Comparison of ENCODE assay signal across 24 mouse cellular contexts in the genomic region with DNA sequence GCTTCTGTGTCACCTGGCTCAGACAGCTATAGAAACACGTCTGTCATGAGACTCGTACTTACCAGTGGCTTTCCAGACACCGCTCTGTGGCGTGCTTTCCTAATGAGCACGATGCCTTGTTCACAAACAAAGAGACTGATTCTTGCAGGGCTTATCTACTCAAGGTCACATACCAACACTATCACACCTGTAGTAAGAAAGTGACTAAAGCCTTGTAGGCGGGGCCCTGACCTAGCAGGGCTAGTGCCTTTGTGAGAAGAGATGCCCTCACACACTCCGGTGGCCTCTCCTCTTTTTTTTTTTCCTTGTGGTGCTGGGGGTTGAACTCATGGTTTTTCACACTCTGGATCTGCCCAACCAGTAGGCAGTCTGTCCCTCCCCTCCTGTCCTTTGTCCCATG. TPM values are rescaled to one million over a fixed set of nuclear protein-coding genes. Genes with fewer than 3 reads are reported as not detected.
DNase-seq lines count a peak whose midpoint lies in the region; ATAC-seq and TF ChIP-seq lines count a peak whose summit lies in the region.
"Had no signal": no experiment of that assay in that cellular context is flagged by ENCODE, and none has a peak within 500 bp of the region (broad histone marks: within the 10 kb centered on the region; RNA-seq: fewer than 3 reads in every experiment).

No protein-coding gene starts in this region.

- H3K36me3 ChIP-seq in forebrain, embryonic 11.5 days (ENCODE audit: control insufficient read depth, insufficient read depth, low read length), result no peaks in the 10 kb centered on the region
- no peaks in the 10 kb centered on the region for H3K36me3 ChIP-seq in forebrain, embryonic 14.5 days (ENCODE audit: control insufficient read depth, insufficient read depth, low read length)
- no peaks in the 10 kb centered on the region for H3K36me3 ChIP-seq in intestine, embryonic 15.5 days
- H3K36me3 ChIP-seq in stomach, embryonic 14.5 days (ENCODE audit: control insufficient read depth, insufficient read depth, low read length), result no peaks in the 10 kb centered on the region
- no peaks in the 10 kb centered on the region for H3K36me3 ChIP-seq in stomach, postnatal 0 days (ENCODE audit: control insufficient read depth, insufficient read depth, low read length)
- H3K36me3 ChIP-seq in heart, adult 2 months (ENCODE audit: control insufficient read depth, insufficient read depth, low read length), result no peaks in the 10 kb centered on the region
- H3K36me3 ChIP-seq: embryonic facial prominence, embryonic 10.5 days; embryonic facial prominence, embryonic 13.5 days; hindbrain, embryonic 12.5 days; hindbrain, embryonic 15.5 days had no signal

- no peak for TF ChIP-seq CTCF in stomach, postnatal 0 days (IDR thresholded peaks at IDR 0.05; ENCODE audit: low read depth)
- TF ChIP-seq CTCF in heart, adult 2 months (IDR thresholded peaks at IDR 0.05), result no peak

- ATAC-seq in forebrain, embryonic 11.5 days (replicated peaks; ENCODE audit: low FRiP score), result no peak
- no peak for ATAC-seq in forebrain, embryonic 14.5 days
- ATAC-seq in intestine, embryonic 15.5 days, result peak; percentile 75
- peak; percentile 54; the same call in 1 of the 2 replicates for ATAC-seq in stomach, embryonic 14.5 days (ENCODE audit: insufficient number of reproducible peaks, insufficient read depth, low FRiP score, low read depth)
- peak; percentile 75 for ATAC-seq in stomach, postnatal 0 days (ENCODE audit: low FRiP score, low TSS enrichment)
- ATAC-seq: forebrain, embryonic 13.5 days; forebrain, postnatal 0 days had no signal

- intact Hi-C loops in heart, adult 2 months (cut with DNase I), result no loop called here

- no peaks in the 10 kb centered on the region for H3K9me3 ChIP-seq in forebrain, embryonic 11.5 days (ENCODE audit: control insufficient read depth, low read length)
- H3K9me3 ChIP-seq in forebrain, embryonic 14.5 days (replicated peaks; ENCODE audit: control insufficient read depth, low read length), result no peaks in the 10 kb centered on the region
- H3K9me3 ChIP-seq in intestine, embryonic 15.5 days, result no peaks in the 10 kb centered on the region
- H3K9me3 ChIP-seq in stomach, embryonic 14.5 days (ENCODE audit: control insufficient read depth, low read depth, low read length), result no peaks in the 10 kb centered on the region
- no peaks in the 10 kb centered on the region for H3K9me3 ChIP-seq in stomach, postnatal 0 days (ENCODE audit: control insufficient read depth, low read length)
- H3K9me3 ChIP-seq: embryonic facial prominence, embryonic 10.5 days; embryonic facial prominence, embryonic 13.5 days; forebrain, embryonic 13.5 days; hindbrain, embryonic 12.5 days; hindbrain, embryonic 15.5 days had no signal

- no peak overlapping the region for H3K4me2 ChIP-seq in forebrain, embryonic 11.5 days (ENCODE audit: low read depth, low read length, severe bottlenecking)
- H3K4me2 ChIP-seq in forebrain, embryonic 14.5 days (ENCODE audit: low read length), result no peak overlapping the region
- H3K4me2 ChIP-seq in intestine, embryonic 15.5 days (replicated peaks), result no peak overlapping the region
- no peak overlapping the region for H3K4me2 ChIP-seq in stomach, embryonic 14.5 days (replicated peaks; ENCODE audit: low read depth, low read length)
- H3K4me2 ChIP-seq in stomach, postnatal 0 days (replicated peaks; ENCODE audit: low read depth), result no peak overlapping the region
- H3K4me2 ChIP-seq: embryonic facial prominence, embryonic 13.5 days; forebrain, embryonic 13.5 days; heart, embryonic 11.5 days; hindbrain, embryonic 12.5 days; hindbrain, embryonic 15.5 days had no signal

- WGBS in forebrain, embryonic 11.5 days, result 91% methylated on average over 7 of the region's 7 CpGs
- WGBS in forebrain, embryonic 14.5 days, result 90% methylated on average over 7 of the region's 7 CpGs
- 61% methylated on average over 7 of the region's 7 CpGs for WGBS in intestine, embryonic 15.5 days
- WGBS in stomach, embryonic 14.5 days, result 71% methylated on average over 7 of the region's 7 CpGs
- WGBS in stomach, postnatal 0 days, result 55% methylated on average over 7 of the region's 7 CpGs
- 92% methylated on average over 7 of the region's 7 CpGs for WGBS in heart, adult 2 months

- no peak overlapping the region for H3K4me3 ChIP-seq in forebrain, embryonic 11.5 days (ENCODE audit: low read depth, low read length)
- no peak overlapping the region for H3K4me3 ChIP-seq in forebrain, embryonic 14.5 days (ENCODE audit: low read depth, low read length)
- no peak overlapping the region for H3K4me3 ChIP-seq in intestine, embryonic 15.5 days (replicated peaks)
- H3K4me3 ChIP-seq in stomach, embryonic 14.5 days (ENCODE audit: low read depth, low read length), result no peak overlapping the region
- no peak overlapping the region for H3K4me3 ChIP-seq in stomach, postnatal 0 days (ENCODE audit: low read depth, low read length)
- no peak overlapping the region for H3K4me3 ChIP-seq in heart, adult 2 months
- H3K4me3 ChIP-seq: embryonic facial prominence, embryonic 10.5 days; embryonic facial prominence, embryonic 13.5 days; erythroblast, embryonic 14.5 days; forebrain, embryonic 13.5 days; gastrocnemius, adult 2 months; hindbrain, embryonic 12.5 days; hindbrain, embryonic 15.5 days had no signal

- no peaks in the 10 kb centered on the region for H3K27me3 ChIP-seq in forebrain, embryonic 11.5 days (ENCODE audit: control insufficient read depth, insufficient read depth, low read length)
- H3K27me3 ChIP-seq in forebrain, embryonic 14.5 days (replicated peaks; ENCODE audit: control insufficient read depth, insufficient read depth, low read length), result no peaks in the 10 kb centered on the region
- no peaks in the 10 kb centered on the region for H3K27me3 ChIP-seq in intestine, embryonic 15.5 days (replicated peaks)
- H3K27me3 ChIP-seq in stomach, embryonic 14.5 days (ENCODE audit: control insufficient read depth, insufficient read depth, low read length), result no peaks in the 10 kb centered on the region
- no peaks in the 10 kb centered on the region for H3K27me3 ChIP-seq in stomach, postnatal 0 days (ENCODE audit: control insufficient read depth, insufficient read depth, low read length)
- no peaks in the 10 kb centered on the region for H3K27me3 ChIP-seq in heart, adult 2 months (ENCODE audit: control insufficient read depth, insufficient read depth, low read length)
- H3K27me3 ChIP-seq: embryonic facial prominence, embryonic 13.5 days; forebrain, embryonic 13.5 days; hindbrain, embryonic 12.5 days; hindbrain, embryonic 15.5 days had no signal

- H3K9ac ChIP-seq in forebrain, embryonic 11.5 days (ENCODE audit: low read length), result no peak overlapping the region
- H3K9ac ChIP-seq in forebrain, embryonic 14.5 days (ENCODE audit: low read length), result no peak overlapping the region
- no peak overlapping the region for H3K9ac ChIP-seq in intestine, embryonic 15.5 days
- H3K9ac ChIP-seq in stomach, embryonic 14.5 days (replicated peaks; ENCODE audit: low read depth, low read length), result no peak overlapping the region
- H3K9ac ChIP-seq in stomach, postnatal 0 days (ENCODE audit: low read length), result no peak overlapping the region
- H3K9ac ChIP-seq in heart, adult 2 months (ENCODE audit: low read depth, low read length), result no peak overlapping the region
- H3K9ac ChIP-seq: embryonic facial prominence, embryonic 13.5 days; forebrain, embryonic 13.5 days; forebrain, postnatal 0 days; hindbrain, embryonic 12.5 days; hindbrain, embryonic 15.5 days had no signal

- H3K27ac ChIP-seq in forebrain, embryonic 11.5 days (ENCODE audit: low read depth, low read length), result no peak overlapping the region
- H3K27ac ChIP-seq in forebrain, embryonic 14.5 days (ENCODE audit: low read depth, low read length), result no peak overlapping the region
- H3K27ac ChIP-seq in intestine, embryonic 15.5 days, result no peak overlapping the region
- H3K27ac ChIP-seq in stomach, embryonic 14.5 days (ENCODE audit: low read length), result no peak overlapping the region
- no peak overlapping the region for H3K27ac ChIP-seq in stomach, postnatal 0 days (replicated peaks)
- H3K27ac ChIP-seq in heart, adult 2 months, result no peak overlapping the region
- H3K27ac ChIP-seq: embryonic facial prominence, embryonic 10.5 days; embryonic facial prominence, embryonic 13.5 days; forebrain, embryonic 13.5 days; gastrocnemius, adult 2 months; hindbrain, embryonic 12.5 days; hindbrain, embryonic 15.5 days had no signal

- no peaks in the 10 kb centered on the region for H3K4me1 ChIP-seq in forebrain, embryonic 11.5 days (replicated peaks; ENCODE audit: control insufficient read depth, insufficient read depth, low read length)
- H3K4me1 ChIP-seq in forebrain, embryonic 14.5 days (ENCODE audit: control insufficient read depth, insufficient read depth, low read length), result no peaks in the 10 kb centered on the region
- peaks cover 2% of the 10 kb centered on the region; the same call in 1 of the 2 replicates for H3K4me1 ChIP-seq in intestine, embryonic 15.5 days (replicated peaks)
- H3K4me1 ChIP-seq in stomach, embryonic 14.5 days (ENCODE audit: control insufficient read depth, insufficient read depth, low read length), result peaks cover 12% of the 10 kb centered on the region; the same call in 1 of the 2 replicates
- H3K4me1 ChIP-seq in stomach, postnatal 0 days (replicated peaks; ENCODE audit: control insufficient read depth, insufficient read depth), result no peaks in the 10 kb centered on the region
- no peaks in the 10 kb centered on the region for H3K4me1 ChIP-seq in heart, adult 2 months (ENCODE audit: control insufficient read depth, insufficient read depth, low read length)
- H3K4me1 ChIP-seq: forebrain, embryonic 13.5 days; hindbrain, embryonic 15.5 days had no signal

- peak; percentile 44 for DNase-seq in forebrain, embryonic 11.5 days (ENCODE audit: low spot score)
- DNase-seq in forebrain, embryonic 14.5 days (ENCODE audit: low spot score), result no peak
- peak; percentile 38 for DNase-seq in stomach, postnatal 0 days (ENCODE audit: low spot score)
- DNase-seq in heart, adult 18-20 months, result no peak
- DNase-seq in cerebellum, adult 11 months, result no peak
- no peak for DNase-seq in heart, adult 2 months
- DNase-seq: adrenal gland, adult 2 months; adrenal gland, postnatal 14 days; cerebellum, adult 11-12 months; cerebellum, adult 8-10 months; cerebellum, postnatal 36 days; embryo, embryonic 11 days; forebrain, postnatal 0 days; gastrocnemius, adult 2 months; gastrocnemius, postnatal 14 days had no signal

- TF ChIP-seq POLR2A in heart, adult 2 months (IDR thresholded peaks at IDR 0.05; ENCODE audit: insufficient read depth, low read depth, low read length), result no peak

- H3K79me2 ChIP-seq in heart, adult 2 months (replicated peaks; ENCODE audit: control insufficient read depth, insufficient read depth, low read length), result no peaks in the 10 kb centered on the region

- no peak for TF ChIP-seq EP300 in stomach, postnatal 0 days (optimal IDR thresholded peaks at IDR 0.05)
- TF ChIP-seq EP300 in heart, adult 2 months (IDR thresholded peaks at IDR 0.05; ENCODE audit: insufficient read depth, low read depth, low read length), result no peak

RNA-seq across cellular contexts. Expression of a gene that starts 9.7 kb away (rescaled TPM):
- polyA plus RNA-seq in forebrain, embryonic 11.5 days (2014; fragmentation: Nextera tagmentation; extraction: Ambion mirVana), result 6.3 and 7.1 TPM in 2 replicates
- polyA plus RNA-seq in forebrain, embryonic 14.5 days (2014; fragmentation: Nextera tagmentation; extraction: Ambion mirVana), result 0.85 and 0.88 TPM in 2 replicates
- 12.2 and 13.1 TPM in 2 replicates for polyA plus RNA-seq in intestine, embryonic 15.5 days (2015; fragmentation: Nextera tagmentation; extraction: Ambion mirVana)
- polyA plus RNA-seq in stomach, embryonic 14.5 days (2014; fragmentation: Nextera tagmentation; extraction: Ambion mirVana), result 14.3 and 16.1 TPM in 2 replicates
- polyA plus RNA-seq in stomach, postnatal 0 days (2015; fragmentation: Nextera tagmentation; extraction: Ambion mirVana), result 4.2 and 5.3 TPM in 2 replicates
- total RNA-seq in heart, adult 18-20 months (2021), result 10 to 100 TPM; 35.0 to 36.2 TPM
- 10 to 100 TPM; 34.8 to 41.9 TPM for total RNA-seq in heart, adult 2 months (2021)
- polyA plus RNA-seq in heart, adult 2 months (2012; rRNA removed), result 35.3 and 43.7 TPM in 2 replicates

Comparison
In these comparisons a context has a peak if more than half of its experiments do, and no peak if none do; other contexts are left out.
1. DNase-seq: peak in forebrain, embryonic 11.5 days (single experiment) and stomach, postnatal 0 days (single experiment); none in forebrain, embryonic 14.5 days (single experiment), heart, adult 18-20 months (0 of 2), cerebellum, adult 11 months (single experiment) and heart, adult 2 months (0 of 2).
2. ATAC-seq: peak in intestine, embryonic 15.5 days (single experiment), stomach, embryonic 14.5 days (single experiment) and stomach, postnatal 0 days (single experiment); none in forebrain, embryonic 11.5 days (single experiment) and forebrain, embryonic 14.5 days (single experiment).